Mouse (Mus musculus) stomach, postnatal 0 days (tissue): ENCODE results near the gene Lif.
A peak's percentile ranks its signal among the peaks of the same experiment; 100 is the strongest.

Experiments used
- CTCF ChIP-seq: IDR thresholded peaks from 2 replicates; pipeline ENCODE4 v1.5.1; 2016; ENCODE audit warnings: antibody characterized with exemption, low read depth, mild to moderate bottlenecking, moderate library complexity
- EP300 ChIP-seq: optimal IDR thresholded peaks from 2 replicates; pipeline ENCODE3; 2016; ENCODE audit warnings: antibody characterized with exemption

DNA sequence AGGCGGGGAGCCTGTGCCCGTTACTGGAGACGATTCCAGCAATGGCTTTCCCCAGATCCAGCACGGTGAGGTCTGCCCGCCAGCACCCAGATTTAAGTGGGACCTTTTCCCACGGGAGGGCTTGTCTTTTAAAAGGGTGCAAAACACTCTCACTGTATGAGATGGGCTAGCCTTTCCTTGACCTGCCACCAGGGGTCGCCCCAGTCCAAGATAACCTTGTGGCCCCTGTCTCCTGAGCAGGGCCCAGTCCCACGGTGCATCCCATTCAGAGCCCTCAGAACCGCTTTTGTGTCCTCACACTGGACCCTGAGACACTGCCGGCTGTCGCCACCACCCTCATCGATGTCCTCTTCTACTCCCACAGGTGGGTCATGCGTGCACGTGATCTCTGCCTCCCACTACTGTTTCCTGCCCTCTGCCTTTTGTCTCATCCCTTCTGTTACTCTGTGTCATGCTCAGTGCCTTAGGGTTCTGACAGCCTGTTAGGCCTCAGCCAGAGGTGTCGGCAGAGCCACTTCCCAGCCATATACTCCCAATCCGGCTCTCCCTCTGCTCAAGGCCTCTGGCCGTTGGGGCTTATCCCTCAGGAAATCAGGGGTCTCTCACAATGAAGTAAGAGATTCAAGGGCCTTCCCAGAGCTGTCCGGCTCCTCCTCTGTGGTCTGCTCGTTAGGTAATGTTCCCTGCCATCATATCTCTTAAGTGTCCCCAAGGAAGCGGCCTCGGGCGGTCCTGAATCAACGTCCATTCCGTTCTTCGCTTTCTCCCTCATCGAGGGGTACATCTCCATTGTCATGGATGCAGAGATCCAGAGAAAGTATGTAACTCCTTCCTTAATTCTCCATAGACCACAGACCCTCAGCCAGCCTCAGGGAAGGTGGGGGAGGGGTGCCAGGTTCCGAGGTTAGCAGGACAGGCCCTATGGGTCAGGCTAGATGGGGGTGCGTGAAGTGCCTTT, 36.6 kb upstream of the Lif start:
- peak; percentile 88 for TF ChIP-seq CTCF
- no peak for TF ChIP-seq EP300
